Mouse (Mus musculus) neural tube, embryonic 14.5 days (tissue): ENCODE results near the gene Ddx55. TPM values are rescaled to one million over a fixed set of nuclear protein-coding genes. Genes with fewer than 3 reads are reported as not detected.
"Not testable (repeated sequence)": the region's sequence is repeated elsewhere in the genome, so short reads cannot be mapped to it uniquely, and the experiment has no call there.

Experiments
- ATAC-seq: fragments of 200-750 bp; cut with Nextera tagmentation; 2 replicates; pipeline ENCODE4 v1.8.0; 2017; ENCODE audit warnings: low read depth, mild to moderate bottlenecking, moderate TSS enrichment, moderate library complexity
- H3K27ac ChIP-seq: fragments of 300-500 bp; sonication (generic); 2 replicates; pipeline ENCODE4 v1.5.1; 2014; ENCODE audit warnings: low read depth, mild to moderate bottlenecking, control low read depth, low read length, moderate library complexity, mixed read lengths
- H3K27me3 ChIP-seq: fragments of 300-500 bp; sonication (generic); 2 replicates; pipeline ENCODE4 v1.6.1; 2014; ENCODE audit warnings: low read length; ENCODE audit not compliant: control insufficient read depth, insufficient read depth
- H3K36me3 ChIP-seq: fragments of 300-500 bp; sonication (generic); 2 replicates; pipeline ENCODE4 v1.6.1; 2014; ENCODE audit warnings: low read length, mixed read lengths; ENCODE audit not compliant: control insufficient read depth, insufficient read depth
- H3K4me1 ChIP-seq: fragments of 300-500 bp; sonication (generic); 2 replicates; pipeline ENCODE4 v1.6.1; 2014; ENCODE audit warnings: low read length; ENCODE audit not compliant: control insufficient read depth, insufficient read depth
- H3K4me2 ChIP-seq: fragments of 300-500 bp; sonication (generic); 2 replicates; pipeline ENCODE4 v1.6.1; 2014; ENCODE audit warnings: mild to moderate bottlenecking, low read depth, low read length, control low read depth
- H3K4me3 ChIP-seq: fragments of 300-500 bp; sonication (generic); 2 replicates; pipeline ENCODE4 v1.5.1; 2014; ENCODE audit warnings: low read depth, low read length, control low read depth, mixed read lengths
- H3K9ac ChIP-seq: fragments of 300-500 bp; sonication (generic); replicated peaks from 2 replicates; pipeline ENCODE4 v1.6.1; 2014; ENCODE audit warnings: low read depth, mild to moderate bottlenecking, control low read depth, low read length, mixed read lengths
- H3K9me3 ChIP-seq: fragments of 300-500 bp; sonication (generic); 2 replicates; pipeline ENCODE4 v1.6.1; 2016; ENCODE audit warnings: low read length; ENCODE audit not compliant: control insufficient read depth
- WGBS: fragments of 180-500 bp; shearing (Covaris S2); extraction: QIAGEN DNeasy Blood & Tissue Kit; methylation state at CpG from one replicate; pipeline ENCODE4 v1.1.7; 2014; 5-methylcytosine and 5-hydroxymethylcytosine counted together
- polyA plus RNA-seq: library from polyadenylated mRNA; unstranded; fragments of >200 nt; fragmentation: Nextera tagmentation; extraction: Ambion mirVana; gene quantifications from 2 replicates; pipeline ENCODE4 v1.2.1, GENCODE M21; 2014

Gene Ddx55
- polyA plus RNA-seq, 1 experiment from 2014 or later, result 30.4 TPM

GRCm38 (mm10) chr5:124550737-124551136 lies 1.9 kb upstream of the Ddx55 start:
- not testable (repeated sequence) for H3K9me3 ChIP-seq, H3K4me1 ChIP-seq, ATAC-seq, H3K27ac ChIP-seq, H3K27me3 ChIP-seq, H3K4me2 ChIP-seq, H3K9ac ChIP-seq, H3K4me3 ChIP-seq
- peaks cover 29% of the 10 kb centered on the region for H3K36me3 ChIP-seq
- 81% methylated on average over 4 of the region's 4 CpGs for WGBS

GRCm38 (mm10) chr5:124551349-124552093 lies 1.1 kb upstream of the Ddx55 start:
- peak overlapping the region; percentile 88; the same call in 1 of the 2 replicates for H3K4me3 ChIP-seq
- 36% methylated on average over 5 of the region's 5 CpGs for WGBS
- not testable (repeated sequence) for H3K4me1 ChIP-seq, H3K27ac ChIP-seq, ATAC-seq, H3K9me3 ChIP-seq, H3K9ac ChIP-seq, H3K27me3 ChIP-seq
- peaks cover 27% of the 10 kb centered on the region for H3K36me3 ChIP-seq
- peak overlapping the region; percentile 63 for H3K4me2 ChIP-seq

DNA sequence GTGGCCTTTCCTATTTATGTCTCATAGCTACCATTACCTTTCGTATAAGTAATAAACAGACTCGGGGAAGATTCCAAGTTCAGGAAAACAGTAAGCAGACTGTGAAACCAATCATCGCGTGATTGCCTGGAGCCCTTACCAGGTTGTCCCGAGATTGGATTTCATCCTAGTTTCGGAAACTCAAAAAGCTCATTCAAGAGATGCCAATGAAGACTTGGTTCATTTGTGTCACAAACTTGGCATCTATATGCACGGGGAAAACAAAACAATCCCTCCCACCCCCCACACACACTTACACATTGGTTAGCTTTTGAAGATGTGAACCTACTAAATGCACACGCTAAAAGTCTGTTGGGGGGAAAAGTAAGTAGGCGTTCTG lies 581 bp upstream of the Ddx55 start:
- Histone ChIP-seq H3K36me3 (peaks cover 28% of the 10 kb centered on the region), H3K9me3 (no peaks in the 10 kb centered on the region), H3K4me1 (peaks cover 6% of the 10 kb centered on the region; the same call in 1 of the 2 replicates), H3K27ac (peak overlapping the region; percentile 80), H3K9ac (peak overlapping the region; percentile 84), H3K4me3 (peak overlapping the region; percentile 88), H3K4me2 (peak overlapping the region; percentile 63), H3K27me3 (no peaks in the 10 kb centered on the region)
- peak; percentile 12; the same call in 1 of the 2 replicates for ATAC-seq
- 14% methylated on average over 9 of the region's 9 CpGs for WGBS

DNA sequence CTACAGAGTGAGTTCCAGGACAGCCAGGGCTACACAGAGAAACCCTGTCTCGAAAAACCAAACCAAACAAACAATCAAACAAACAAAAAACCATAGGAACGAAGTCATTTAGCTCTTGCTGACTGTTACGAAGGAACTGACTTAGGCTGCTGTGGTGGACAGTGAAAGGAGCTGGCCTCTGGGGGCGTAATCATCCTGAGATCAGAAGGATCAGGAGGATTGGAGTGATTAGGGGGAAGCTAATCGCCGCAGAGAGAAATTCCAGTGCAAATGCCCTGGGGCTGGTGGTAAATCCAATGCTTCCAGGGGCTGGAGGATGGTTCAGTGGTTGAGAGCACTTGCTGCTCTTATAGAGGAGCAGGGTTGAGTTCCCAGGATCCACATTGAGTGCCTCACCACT lies 943 bp downstream of the Ddx55 start:
- H3K9ac ChIP-seq, result no peak overlapping the region
- 80% methylated on average over 6 of the region's 6 CpGs for WGBS

GRCm38 (mm10) chr5:124555145-124555544 lies 2.5 kb downstream of the Ddx55 start:
- Histone ChIP-seq H3K4me1 (peaks cover 6% of the 10 kb centered on the region; the same call in 1 of the 2 replicates), H3K4me3 (no peak overlapping the region), H3K9ac (no peak overlapping the region), H3K9me3 (no peaks in the 10 kb centered on the region), H3K27me3 (no peaks in the 10 kb centered on the region), H3K36me3 (peaks cover 41% of the 10 kb centered on the region), H3K4me2 (no peak overlapping the region), H3K27ac (no peak overlapping the region)
- ATAC-seq, result no peak
- 87% methylated on average over 1 of the region's 1 CpGs for WGBS

More for the DNA sequence above, 943 bp downstream of the Ddx55 start:
- Histone ChIP-seq H3K27me3 (no peaks in the 10 kb centered on the region), H3K27ac (no peak overlapping the region), H3K36me3 (peaks cover 29% of the 10 kb centered on the region), H3K9me3 (no peaks in the 10 kb centered on the region), H3K4me1 (peaks cover 6% of the 10 kb centered on the region; the same call in 1 of the 2 replicates), H3K4me2 (peak overlapping the region; percentile 63), H3K4me3 (peak overlapping the region; percentile 88)
- ATAC-seq, result no peak

- H3K36me3 ChIP-seq, result peaks cover 71% of the 10 kb centered on the region
- H3K4me2 ChIP-seq, result no peak overlapping the region
- no peaks in the 10 kb centered on the region for H3K4me1 ChIP-seq
- H3K9ac ChIP-seq, result no peak overlapping the region
- 88% methylated on average over 12 of the region's 12 CpGs for WGBS
- no peak overlapping the region for H3K4me3 ChIP-seq
- no peaks in the 10 kb centered on the region for H3K27me3 ChIP-seq
- no peak overlapping the region for H3K27ac ChIP-seq
- ATAC-seq, result no peak
- no peaks in the 10 kb centered on the region for H3K9me3 ChIP-seq
These were observed 18.4 kb downstream of the Ddx55 start for GRCm38 (mm10) chr5:124571068-124571467.

DNA sequence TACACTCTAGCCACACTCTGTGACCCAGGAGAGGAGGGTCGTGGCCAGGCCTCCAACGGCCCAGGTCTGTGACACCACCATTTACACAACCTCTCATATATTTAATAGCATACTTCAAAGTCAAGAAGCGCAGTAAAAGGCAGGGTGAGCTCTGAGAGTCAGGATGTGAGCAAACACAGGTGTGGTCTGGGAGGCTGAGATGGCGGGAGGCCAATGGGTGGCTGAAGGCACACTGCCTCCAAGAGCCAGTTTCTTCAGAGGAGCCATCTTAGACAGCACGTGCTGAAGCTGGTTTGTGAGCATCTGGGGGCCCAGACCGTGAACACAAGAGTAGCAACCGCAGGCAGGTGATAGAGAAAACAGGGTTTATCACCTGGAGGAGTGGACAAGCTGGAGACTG lies 22.8 kb downstream of the Ddx55 start:
- Histone ChIP-seq H3K4me3 (no peak overlapping the region), H3K27ac (no peak overlapping the region), H3K9me3 (no peaks in the 10 kb centered on the region), H3K4me2 (no peak overlapping the region), H3K36me3 (peaks cover 50% of the 10 kb centered on the region), H3K27me3 (no peaks in the 10 kb centered on the region), H3K4me1 (peaks cover 14% of the 10 kb centered on the region), H3K9ac (no peak overlapping the region)
- ATAC-seq, result no peak
- WGBS, result 91% methylated on average over 7 of the region's 7 CpGs

- H3K27me3 ChIP-seq, result no peaks in the 10 kb centered on the region
- peak within 1 kb of the TSS; percentile 53 for H3K9ac ChIP-seq
- H3K36me3 ChIP-seq, result peaks cover 36% of the 10 kb centered on the region
- H3K4me3 ChIP-seq, result peak within 1 kb of the TSS; percentile 53
- peak; percentile 92 for ATAC-seq
- H3K4me1 ChIP-seq, result peaks cover 14% of the 10 kb centered on the region
- H3K4me2 ChIP-seq, result peak within 1 kb of the TSS; percentile 85
- H3K27ac ChIP-seq, result no peak within 1 kb of the TSS
- no peaks in the 10 kb centered on the region for H3K9me3 ChIP-seq
- 1% methylated on average over 51 of the region's 51 CpGs for WGBS
These were observed 26.1 kb downstream of the Ddx55 start, which contains the start of the genes Eif2b1 and Gtf2h3 for GRCm38 (mm10) chr5:124578633-124579317. Gene Eif2b1, minus strand, starts transcription at chr5:124579131. Gene Gtf2h3, plus strand, starts transcription at chr5:124579140.

- Histone ChIP-seq H3K27me3 (no peaks in the 10 kb centered on the region), H3K27ac (no peak overlapping the region), H3K36me3 (peaks cover 34% of the 10 kb centered on the region), H3K4me1 (peaks cover 14% of the 10 kb centered on the region), H3K9me3 (no peaks in the 10 kb centered on the region), H3K4me2 (no peak overlapping the region), H3K9ac (no peak overlapping the region), H3K4me3 (no peak overlapping the region)
- ATAC-seq, result no peak
- 96% methylated on average over 5 of the region's 5 CpGs for WGBS
These were observed 29.9 kb downstream of the Ddx55 start for GRCm38 (mm10) chr5:124582515-124582914.
